Mouse (Mus musculus): ENCODE data around the gene Pih1d3.
A peak's percentile ranks its signal among the peaks of the same experiment; 100 is the strongest.

Pih1d3 gene

DNA sequence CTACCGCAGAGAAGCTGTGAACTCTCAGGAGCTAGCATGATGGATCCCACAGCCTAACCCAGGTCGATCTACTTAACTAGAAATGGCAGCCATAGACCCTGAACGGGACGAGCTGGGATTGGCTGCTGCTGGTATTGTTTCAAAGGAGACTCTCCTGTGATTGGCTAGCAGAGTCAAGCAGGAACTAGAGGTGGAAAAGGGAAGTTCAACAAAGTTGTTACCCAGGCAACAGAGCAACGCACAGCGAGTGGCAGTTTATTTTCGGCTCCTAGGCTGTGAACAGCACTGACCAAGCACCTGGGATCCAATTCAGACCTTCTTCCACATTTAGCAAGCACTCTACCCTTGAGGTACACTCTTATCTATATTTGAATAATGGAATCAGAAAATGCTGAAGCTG is at the start of gene Pih1d3, which contains the start of gene 4931428L18Rik:
TSS of gene Pih1d3 (plus strand) at position 275 of the 400 bp plus-strand sequence.
TSS of gene 4931428L18Rik (minus strand) at position 121 of the 400 bp plus-strand sequence.
- DNase-seq (ENCODE audit: low spot score): peak; percentile 46

DNA sequence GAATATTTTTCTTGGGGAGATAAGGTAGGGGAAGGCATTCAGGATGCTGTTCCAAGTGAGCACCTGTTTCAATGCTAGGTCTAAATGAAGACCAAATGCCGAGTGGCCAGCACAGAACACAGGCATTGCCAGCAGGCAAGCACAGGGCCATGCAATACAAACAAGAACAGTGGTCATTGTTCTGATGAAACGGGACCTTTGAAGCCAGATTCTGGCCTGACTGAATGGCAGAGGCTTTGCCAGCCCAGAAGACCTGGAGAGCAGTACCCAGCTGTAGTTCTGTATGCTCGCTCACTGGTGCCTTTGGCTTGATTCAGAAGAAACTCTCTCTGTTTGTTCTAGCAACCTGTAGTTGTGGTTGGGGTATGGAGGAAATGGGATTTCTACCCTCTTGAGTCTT is 47.2 kb upstream of the Pih1d3 start:
- DNase-seq (ENCODE audit: low spot score): no peak

DNA sequence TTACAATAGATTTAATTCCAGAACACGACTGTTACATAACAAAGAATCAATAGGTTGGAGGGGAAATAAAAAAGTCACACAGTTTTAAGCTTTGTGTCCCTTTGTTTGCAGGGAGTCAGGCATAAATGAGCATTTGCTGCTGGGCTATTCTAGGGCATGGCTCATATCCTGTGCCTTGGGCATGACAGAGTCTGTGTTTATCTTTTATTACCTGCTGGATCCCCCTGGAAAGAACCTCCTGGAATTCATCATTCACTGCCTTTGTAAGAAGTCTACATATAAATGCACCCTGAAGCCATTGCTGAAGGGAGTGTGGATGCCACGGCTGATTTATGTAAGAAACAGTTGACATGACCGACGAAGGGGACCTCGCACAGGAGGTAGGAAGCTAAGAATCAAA is 46.5 kb upstream of the Pih1d3 start, which contains the start of gene Lgsn:
TSS of gene Lgsn (plus strand) at position 301 of the 400 bp plus-strand sequence.
- no peak for DNase-seq (ENCODE audit: low spot score)

DNA sequence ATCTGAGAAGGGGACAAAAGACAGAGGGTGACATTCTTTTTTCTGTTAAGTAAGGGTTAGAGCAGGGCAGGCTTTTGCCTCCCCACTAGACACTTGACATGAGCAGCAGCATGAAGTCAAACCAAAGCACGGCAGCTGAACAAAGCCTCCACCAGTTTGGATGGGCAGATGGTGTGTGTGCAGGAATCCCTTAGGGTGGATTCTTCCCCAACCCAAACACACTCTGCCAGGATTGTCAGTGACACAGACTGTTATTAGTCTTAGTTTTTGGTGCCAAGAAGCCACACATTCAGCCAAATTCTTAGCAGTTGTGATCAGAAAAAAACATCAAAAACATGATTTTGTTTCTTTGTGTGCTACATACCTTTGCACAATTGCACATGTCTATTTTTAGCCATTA is 44.4 kb upstream of the Pih1d3 start:
- no peak for DNase-seq (ENCODE audit: low spot score)

DNA sequence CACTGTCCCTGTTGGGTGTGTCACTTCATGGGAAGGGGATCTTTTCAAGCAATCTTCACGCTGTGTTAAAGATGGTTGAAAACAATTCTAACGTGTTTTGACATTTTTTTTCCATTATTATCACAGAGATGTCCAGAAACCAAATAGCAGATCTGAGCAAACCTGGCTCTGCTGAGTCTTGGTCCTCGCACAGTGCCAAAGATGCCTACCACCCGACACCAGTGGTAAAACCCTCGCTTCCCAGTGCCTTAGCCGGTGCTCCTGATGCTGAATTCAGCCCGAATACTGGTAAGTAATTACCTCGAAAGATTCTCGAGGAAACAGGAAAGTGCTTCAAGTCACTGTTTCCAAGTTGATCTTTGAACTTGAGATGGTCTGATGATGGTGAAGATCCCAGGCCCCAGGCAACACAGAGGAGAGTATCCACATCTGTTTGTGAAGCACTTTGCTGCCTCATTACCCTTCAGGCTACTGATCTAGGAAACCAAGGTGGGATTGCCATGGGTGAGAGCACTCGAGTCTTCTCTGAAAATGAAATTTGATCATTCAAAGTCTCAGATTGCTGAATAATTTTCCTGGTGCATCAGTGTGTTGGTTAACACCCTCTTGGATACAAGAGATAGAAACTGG is 32.3 kb upstream of the Pih1d3 start:
- DNase-seq (ENCODE audit: low spot score): no peak

DNA sequence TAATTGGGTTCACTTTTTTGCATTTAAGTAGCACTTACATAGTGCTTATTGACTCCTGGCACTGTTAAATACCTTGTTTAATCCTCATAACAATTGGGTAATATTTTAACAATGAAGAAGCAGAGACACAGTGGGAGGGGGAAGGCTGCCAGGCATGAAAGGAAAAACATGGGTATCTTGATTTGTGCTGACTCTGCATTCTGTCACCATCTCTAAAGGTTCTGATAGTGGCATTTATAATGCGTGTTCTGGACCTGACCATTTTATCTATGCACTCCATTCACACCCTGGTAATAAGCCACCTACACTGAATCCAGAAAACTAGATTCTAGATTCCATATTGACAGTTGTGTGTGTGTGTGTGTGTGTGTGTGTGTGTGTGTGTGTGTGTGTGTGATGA is 27.0 kb upstream of the Pih1d3 start:
- no peak for DNase-seq (ENCODE audit: low spot score)

DNA sequence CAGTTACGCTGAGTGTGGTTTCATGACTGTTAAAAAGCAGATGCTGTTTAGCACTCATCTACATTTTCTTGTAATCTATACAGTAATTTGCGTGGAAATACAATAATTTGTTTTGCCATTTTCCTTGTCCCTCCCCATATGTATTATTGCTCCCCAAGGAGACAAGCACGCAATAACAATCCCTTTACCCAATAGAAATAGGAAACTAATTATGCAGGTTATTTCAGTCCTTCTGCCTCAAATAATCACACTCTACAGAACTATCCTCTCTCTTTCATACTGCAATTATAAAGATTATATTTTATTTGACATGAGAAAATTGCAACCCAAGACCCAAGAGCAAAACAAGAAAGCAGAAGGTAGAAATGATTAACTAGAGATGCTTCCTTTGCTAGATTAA is 25.7 kb upstream of the Pih1d3 start:
- no peak for DNase-seq (ENCODE audit: low spot score)

DNA sequence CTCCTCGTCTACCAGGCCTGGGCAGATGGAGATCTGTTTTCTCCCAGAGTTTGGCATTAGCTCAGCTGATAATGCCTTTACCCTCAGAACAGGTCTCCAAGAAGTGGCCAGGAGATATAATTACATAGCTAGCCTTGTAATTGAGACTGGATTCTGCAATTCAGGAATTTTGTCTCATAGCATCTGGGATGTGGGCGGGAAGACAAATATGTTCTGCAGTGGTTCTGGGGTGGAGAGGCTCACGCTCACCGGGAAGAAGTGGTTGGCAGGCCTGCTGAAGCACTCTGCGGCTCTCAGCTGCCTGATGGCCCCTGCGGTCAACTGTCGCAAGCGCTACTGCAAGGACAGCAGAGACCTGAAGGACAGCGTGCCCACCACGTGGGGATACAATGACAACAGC is 18.9 kb upstream of the Pih1d3 start:
- DNase-seq (ENCODE audit: low spot score): no peak

DNA sequence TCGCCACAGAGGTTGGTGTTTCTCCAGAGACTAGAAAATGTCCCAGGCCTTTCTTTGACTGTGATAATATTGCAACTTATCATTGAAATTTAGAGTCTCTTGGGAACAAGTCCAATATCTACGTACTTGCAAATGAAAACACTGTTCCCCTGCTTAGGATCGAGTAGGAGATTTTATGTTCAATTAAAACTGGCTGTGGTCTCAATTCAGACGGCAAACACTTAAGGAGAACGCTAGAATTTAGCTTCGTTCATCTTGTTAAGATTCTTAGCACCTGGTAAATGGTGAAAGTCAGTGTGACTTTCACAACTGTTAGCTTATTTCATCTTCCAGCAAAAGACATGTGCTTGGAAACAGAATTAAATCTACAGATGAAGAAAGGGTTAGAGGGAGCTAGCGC is 17.3 kb upstream of the Pih1d3 start:
- DNase-seq (ENCODE audit: low spot score): no peak

DNA sequence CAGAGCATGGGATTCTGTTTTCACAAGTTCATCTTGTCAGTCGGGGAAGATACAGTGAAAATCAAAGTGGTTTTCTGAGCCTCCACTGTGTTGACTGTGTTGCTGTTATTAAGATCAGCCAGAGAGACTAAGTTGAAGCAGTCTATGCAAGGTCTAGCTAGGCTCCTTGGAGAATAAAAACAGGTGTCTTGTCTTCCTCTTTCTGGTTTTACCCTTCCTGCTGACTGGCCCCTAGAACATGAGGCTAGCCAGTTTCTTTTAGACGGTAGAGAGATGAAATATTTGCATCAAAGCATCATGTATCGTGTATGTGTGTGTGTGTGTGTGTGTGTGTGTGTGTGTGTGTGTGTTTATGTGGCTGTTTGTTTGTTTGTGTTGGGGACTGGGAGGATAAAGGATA is 16.9 kb upstream of the Pih1d3 start:
- no peak for DNase-seq (ENCODE audit: low spot score)

DNA sequence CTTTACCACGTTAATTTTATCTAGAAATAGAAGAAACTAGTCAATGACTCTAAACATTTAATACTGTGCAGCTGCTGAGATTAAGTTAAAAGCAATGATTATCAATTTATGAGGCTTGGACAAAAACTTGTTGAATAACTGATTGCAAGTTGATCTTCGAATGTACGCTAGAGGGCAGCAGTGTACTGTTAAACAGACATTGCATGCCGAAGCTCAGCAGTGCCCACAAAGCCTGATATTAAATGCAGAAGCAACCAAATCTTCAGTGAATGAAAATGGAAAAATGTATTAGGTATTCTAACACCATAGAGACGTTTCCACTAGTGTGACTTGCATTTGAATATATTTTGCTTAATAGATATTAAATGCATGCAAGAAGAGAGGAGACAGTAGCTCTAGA is 12.5 kb upstream of the Pih1d3 start:
- DNase-seq (ENCODE audit: low spot score): no peak

DNA sequence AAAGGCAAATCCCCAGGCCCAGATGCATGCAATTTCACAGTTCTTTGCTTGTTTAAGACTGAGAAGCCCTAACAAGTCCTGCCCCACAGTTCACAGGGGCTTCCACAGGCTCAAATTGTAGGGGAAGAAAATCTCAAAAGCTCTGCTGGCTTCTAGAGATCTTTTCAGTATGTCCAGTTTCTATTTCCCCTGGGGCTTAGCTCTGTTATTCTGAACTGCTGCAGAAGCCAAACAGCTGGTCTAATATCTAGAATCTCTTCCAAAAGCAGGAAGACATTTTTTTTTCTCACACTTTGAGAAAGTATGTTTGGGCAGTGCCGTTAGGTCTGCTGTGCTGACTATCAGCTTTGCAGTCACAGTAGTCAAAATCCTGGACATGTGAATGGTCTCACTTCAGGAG is 7.8 kb upstream of the Pih1d3 start:
- DNase-seq (ENCODE audit: low spot score): no peak

DNA sequence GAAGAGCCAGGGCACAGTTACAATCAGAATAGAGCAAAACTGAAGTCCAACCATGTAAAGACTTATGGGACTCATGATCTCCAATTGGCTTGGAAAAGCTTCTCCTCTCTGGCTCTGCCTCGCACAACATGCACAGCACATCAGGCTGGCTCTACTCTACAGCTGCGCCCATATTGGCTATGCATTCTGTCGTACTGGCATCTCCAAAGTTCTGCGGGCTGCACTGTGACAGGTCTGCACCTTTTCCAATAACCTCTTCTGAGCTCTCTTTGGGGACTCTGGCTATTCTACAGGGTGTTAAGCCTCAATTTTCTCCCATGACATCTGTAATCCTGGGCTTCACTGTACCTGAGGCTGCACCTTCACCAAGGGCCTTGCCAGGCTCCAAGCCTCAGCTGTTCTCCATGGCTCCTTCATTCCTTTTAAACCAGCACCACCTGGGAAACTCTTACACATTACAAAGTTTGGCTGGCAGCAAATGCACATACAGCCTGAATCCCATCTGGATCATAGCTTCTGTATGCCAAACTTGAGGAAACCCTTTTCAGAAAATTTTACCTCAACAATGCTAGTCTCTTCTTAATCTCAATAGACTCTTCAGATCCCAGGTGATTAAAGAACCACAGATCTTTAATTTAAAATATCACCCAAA is 1.9 kb upstream of the Pih1d3 start:
- no peak for DNase-seq (ENCODE audit: low spot score)

DNA sequence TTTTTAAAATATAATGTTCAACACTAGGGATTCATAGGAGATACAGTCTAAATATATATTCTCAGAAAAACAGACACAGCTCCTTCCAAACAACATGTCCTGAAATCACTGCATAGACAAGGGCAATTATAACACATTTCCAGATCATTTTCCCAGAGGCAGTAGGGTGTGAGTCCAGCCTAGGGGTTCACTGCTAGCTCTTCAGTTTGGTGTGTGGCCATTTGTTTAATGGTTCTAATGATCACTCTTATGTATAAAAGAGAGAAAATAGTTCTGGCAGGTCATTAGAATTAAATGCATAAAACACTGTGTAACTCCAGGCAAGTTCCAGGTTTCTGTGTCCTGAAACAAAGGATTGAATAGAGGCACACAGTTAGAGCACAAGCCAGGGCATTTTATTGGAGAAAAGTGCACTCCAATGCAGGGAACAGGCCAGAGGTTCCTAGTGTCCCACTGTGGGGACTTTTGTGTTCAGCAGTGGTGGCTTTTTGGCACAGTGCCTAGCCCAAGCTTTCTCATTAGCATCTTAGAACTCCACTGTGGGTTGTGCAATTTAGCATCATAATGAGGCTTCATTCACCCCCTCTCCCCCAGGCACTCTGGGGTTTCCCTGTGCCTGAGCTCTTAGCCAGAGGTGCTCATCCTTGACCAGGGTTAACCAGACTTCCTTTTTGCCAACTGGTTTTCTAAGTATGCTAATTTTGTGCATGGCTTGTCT is 10.8 kb downstream of the Pih1d3 start:
- DNase-seq (ENCODE audit: low spot score): no peak

DNA sequence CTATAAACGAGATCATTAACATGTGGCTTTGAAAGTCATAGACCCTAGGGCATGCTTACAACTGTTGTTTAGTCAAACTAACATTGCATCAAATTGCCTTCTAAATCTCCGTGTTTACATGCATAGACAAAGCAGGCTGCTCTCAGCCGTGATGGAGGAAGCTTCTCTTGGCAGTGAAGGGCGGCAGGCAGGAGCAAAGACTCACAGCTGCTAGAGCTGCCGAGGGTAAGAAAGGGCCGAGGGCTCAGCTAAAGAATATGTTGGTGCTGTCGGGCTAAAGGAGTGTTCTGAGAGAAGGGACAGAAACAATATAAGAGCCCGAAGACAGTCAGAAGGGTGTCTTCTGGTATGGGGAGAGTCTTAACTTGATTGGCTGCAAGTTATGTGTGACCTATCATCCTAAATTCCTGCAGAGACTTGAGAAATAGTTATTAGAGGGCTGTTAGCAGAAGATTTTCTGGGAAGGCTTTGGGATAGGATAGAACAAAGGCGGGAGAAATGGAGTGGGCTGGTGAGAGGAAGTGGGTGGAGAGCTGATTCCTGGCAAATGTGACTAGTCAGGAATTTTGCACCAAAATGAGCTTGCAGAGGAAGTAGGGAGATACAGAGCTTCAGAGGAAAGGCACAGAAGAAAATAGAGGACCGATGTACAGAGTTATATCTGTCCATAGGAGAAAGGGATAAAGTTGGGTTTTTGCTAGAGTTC is 37.7 kb downstream of the Pih1d3 start:
- DNase-seq (ENCODE audit: low spot score): no peak

All from testis, postnatal 14 days (tissue).